Mouse (Mus musculus) limb, embryonic 11.5 days (tissue): Measurements from ENCODE around the gene Rasa3. TPM values are rescaled to one million over a fixed set of nuclear protein-coding genes. Genes with fewer than 3 reads are reported as not detected.

Source experiments
- ATAC-seq: fragments of 200-750 bp; cut with Nextera tagmentation; 2 replicates; pipeline ENCODE4 v1.8.0; 2017; ENCODE audit warnings: low read depth; ENCODE audit not compliant: insufficient number of reproducible peaks, low FRiP score, low TSS enrichment
- DNase-seq: peaks from one replicate; pipeline ENCODE4 v3.0.0-alpha.2; 2015; ENCODE audit warnings: low spot score
- H3K27ac ChIP-seq: fragments of 300-500 bp; sonication (generic); replicated peaks from 2 replicates; pipeline ENCODE4 v1.5.1; 2014; ENCODE audit warnings: low read depth, mild to moderate bottlenecking, low read length
- H3K27me3 ChIP-seq: fragments of 300-500 bp; sonication (generic); 2 replicates; pipeline ENCODE4 v1.6.1; 2014; ENCODE audit warnings: mild to moderate bottlenecking, low read length, mixed read lengths; ENCODE audit not compliant: control insufficient read depth, insufficient read depth
- H3K36me3 ChIP-seq: fragments of 300-500 bp; sonication (generic); 2 replicates; pipeline ENCODE4 v1.6.1; 2014; ENCODE audit warnings: mild to moderate bottlenecking, low read length, moderate library complexity, mixed read lengths; ENCODE audit not compliant: control insufficient read depth, insufficient read depth
- H3K4me1 ChIP-seq: fragments of 300-500 bp; sonication (generic); 2 replicates; pipeline ENCODE4 v1.6.1; 2014; ENCODE audit warnings: low read length, mixed read lengths; ENCODE audit not compliant: control insufficient read depth, insufficient read depth
- H3K4me2 ChIP-seq: fragments of 300-500 bp; sonication (generic); 2 replicates; pipeline ENCODE4 v1.6.1; 2014; ENCODE audit warnings: low read depth, mild to moderate bottlenecking, moderate library complexity; ENCODE audit not compliant: severe bottlenecking
- H3K4me3 ChIP-seq: fragments of 300-500 bp; sonication (generic); 2 replicates; pipeline ENCODE4 v1.5.1; 2014; ENCODE audit warnings: low read depth, low read length
- H3K9ac ChIP-seq: fragments of 300-500 bp; sonication (generic); 2 replicates; pipeline ENCODE4 v1.6.1; 2014; ENCODE audit warnings: mild to moderate bottlenecking, low read length
- H3K9me3 ChIP-seq: fragments of 300-500 bp; sonication (generic); 2 replicates; pipeline ENCODE4 v1.6.1; 2016; ENCODE audit warnings: low read length; ENCODE audit not compliant: control insufficient read depth
- WGBS: fragments of 180-500 bp; shearing (Covaris S2); extraction: QIAGEN DNeasy Blood & Tissue Kit; methylation state at CpG from one replicate; pipeline ENCODE4 v1.1.7; 2014; 5-methylcytosine and 5-hydroxymethylcytosine counted together
- polyA plus RNA-seq: library from polyadenylated mRNA; unstranded; fragments of >200 nt; fragmentation: Nextera tagmentation; extraction: Ambion mirVana; gene quantifications from 2 replicates; pipeline ENCODE4 v1.2.1, GENCODE M21; 2014

The Rasa3 gene
- polyA plus RNA-seq, 1 experiment from 2014 or later, result 16.6 TPM

GRCm38 (mm10) chr8:13521392-13521791 lies 156.0 kb downstream of the Rasa3 start:
- DNase-seq (no peak), ATAC-seq (no peak)
- Histone ChIP-seq H3K4me2 (no peak overlapping the region), H3K9ac (no peak overlapping the region), H3K27me3 (no peaks in the 10 kb centered on the region), H3K4me3 (no peak overlapping the region), H3K9me3 (no peaks in the 10 kb centered on the region), H3K27ac (no peak overlapping the region), H3K4me1 (no peaks in the 10 kb centered on the region), H3K36me3 (no peaks in the 10 kb centered on the region)
- 45% methylated on average over 7 of the region's 7 CpGs for WGBS

- ATAC-seq, result no peak
- Histone ChIP-seq H3K9me3 (no peaks in the 10 kb centered on the region), H3K27ac (no peak overlapping the region), H3K4me2 (no peak overlapping the region), H3K36me3 (no peaks in the 10 kb centered on the region), H3K4me3 (no peak overlapping the region), H3K27me3 (no peaks in the 10 kb centered on the region), H3K4me1 (no peaks in the 10 kb centered on the region), H3K9ac (no peak overlapping the region)
- WGBS, result 57% methylated on average over 6 of the region's 6 CpGs
- no peak for DNase-seq
These were observed 157.1 kb downstream of the Rasa3 start for GRCm38 (mm10) chr8:13520349-13520748.

GRCm38 (mm10) chr8:13519503-13519902 lies 157.9 kb downstream of the Rasa3 start:
- Histone ChIP-seq H3K27me3 (no peaks in the 10 kb centered on the region), H3K36me3 (no peaks in the 10 kb centered on the region), H3K9me3 (no peaks in the 10 kb centered on the region), H3K9ac (no peak overlapping the region), H3K4me1 (no peaks in the 10 kb centered on the region), H3K4me2 (no peak overlapping the region), H3K27ac (no peak overlapping the region), H3K4me3 (no peak overlapping the region)
- 84% methylated on average over 9 of the region's 9 CpGs for WGBS
- ATAC-seq, result no peak
- no peak for DNase-seq

- ATAC-seq, result no peak
- no peak overlapping the region for H3K4me3 ChIP-seq
- no peak overlapping the region for H3K27ac ChIP-seq
- WGBS, result 93% methylated on average over 6 of the region's 6 CpGs
- no peaks in the 10 kb centered on the region for H3K27me3 ChIP-seq
- H3K36me3 ChIP-seq, result no peaks in the 10 kb centered on the region
- H3K9ac ChIP-seq, result no peak overlapping the region
- no peak for DNase-seq
- H3K4me2 ChIP-seq, result no peak overlapping the region
- H3K4me1 ChIP-seq, result no peaks in the 10 kb centered on the region
- H3K9me3 ChIP-seq, result no peaks in the 10 kb centered on the region
These were observed 160.1 kb downstream of the Rasa3 start for GRCm38 (mm10) chr8:13517284-13517781.

Other genes with a start within 250 kb of the Rasa3 start
- 0.58 TPM in 1 of 2 replicates, not detected in the other for gene Tmem255b, start 242.4 kb downstream of the Rasa3 start, polyA plus RNA-seq
- gene Gas6, start 183.1 kb downstream of the Rasa3 start, polyA plus RNA-seq, result 3.2 and 3.6 TPM in 2 replicates
- gene 1700029H14Rik, start 115.1 kb downstream of the Rasa3 start, polyA plus RNA-seq, result not detected in 2 replicates
- 0.14 TPM in 1 of 2 replicates, not detected in the other for gene Cfap97d2, start 28.3 kb upstream of the Rasa3 start, polyA plus RNA-seq
- 246 and 251 TPM in 2 replicates for gene Cdc16, start 80.1 kb upstream of the Rasa3 start, polyA plus RNA-seq
- 43.7 and 46.2 TPM in 2 replicates for gene Upf3a, start 108.0 kb upstream of the Rasa3 start, polyA plus RNA-seq
- gene AF366264, start 160.8 kb upstream of the Rasa3 start, polyA plus RNA-seq, result not detected in 2 replicates
- 49.3 and 52.2 TPM in 2 replicates for gene Champ1, start 192.0 kb upstream of the Rasa3 start, polyA plus RNA-seq
- gene Coprs, start 212.7 kb upstream of the Rasa3 start, polyA plus RNA-seq, result 81.5 and 86.0 TPM in 2 replicates